ENCODE assay signal across 17 mouse cellular contexts in genomic region chr10:43093440-43093839, GRCm38 (mm10).
DNase-seq lines count a peak whose midpoint lies in the region; ATAC-seq and TF ChIP-seq lines count a peak whose summit lies in the region.
"Had no signal": no experiment of that assay in that cellular context is flagged by ENCODE, and none has a peak within 500 bp of the region (broad histone marks: within the 10 kb centered on the region; RNA-seq: fewer than 3 reads in every experiment).

No protein-coding gene starts in this region.

- ATAC-seq in hindbrain, embryonic 13.5 days (ENCODE audit: low FRiP score) = no peak
- ATAC-seq in hindbrain, embryonic 14.5 days (ENCODE audit: low FRiP score) = no peak

- no peaks in the 10 kb centered on the region for H3K9me3 ChIP-seq in hindbrain, embryonic 13.5 days
- no peaks in the 10 kb centered on the region for H3K9me3 ChIP-seq in hindbrain, embryonic 14.5 days (ENCODE audit: control insufficient read depth, low read length)
- H3K9me3 ChIP-seq: limb, embryonic 13.5 days; liver, embryonic 15.5 days had no signal

- no peak for DNase-seq in hindbrain, embryonic 14.5 days (ENCODE audit: low spot score)
- DNase-seq in left cerebral cortex, adult 2 months (ENCODE audit: extremely low spot score in 1 of 2, low spot score in 2 of 2) = no peak
- no peak for DNase-seq in left cerebral cortex, postnatal 4 days
- peak; percentile 22 for DNase-seq in ZHBTc4 (ENCODE audit: low read depth, low spot score)
- peak; percentile 39 to 68 for DNase-seq in left cerebral cortex, postnatal 36 days (ENCODE audit: low spot score in 2 of 2)
- no peak for DNase-seq in thymus, adult 18-20 months
- DNase-seq in ovary, postnatal 10 days (ENCODE audit: low spot score) = no peak
- DNase-seq: cerebellum, adult 11 months; gastrocnemius, adult 2 months; heart, postnatal 10 days; kidney, adult 8-10 months; lung, postnatal 14 days; thymus, postnatal 36 days had no signal

- H3K9ac ChIP-seq in hindbrain, embryonic 13.5 days = no peak overlapping the region
- no peak overlapping the region for H3K9ac ChIP-seq in hindbrain, embryonic 14.5 days
- H3K9ac ChIP-seq: limb, embryonic 13.5 days; liver, embryonic 15.5 days had no signal

- 85% methylated on average over 10 of the region's 10 CpGs for WGBS in hindbrain, embryonic 13.5 days
- WGBS in hindbrain, embryonic 14.5 days = 80% methylated on average over 10 of the region's 10 CpGs

- peaks cover 69% of the 10 kb centered on the region for H3K4me1 ChIP-seq in hindbrain, embryonic 13.5 days (replicated peaks)
- H3K4me1 ChIP-seq in hindbrain, embryonic 14.5 days (replicated peaks; ENCODE audit: control insufficient read depth, insufficient read depth, low read length) = peaks cover 55% of the 10 kb centered on the region
- H3K4me1 ChIP-seq: liver, embryonic 15.5 days had no signal

- peak overlapping the region; percentile 55; the same call in 1 of the 2 replicates for H3K27ac ChIP-seq in hindbrain, embryonic 13.5 days
- no peak overlapping the region for H3K27ac ChIP-seq in hindbrain, embryonic 14.5 days
- peak overlapping the region; percentile 26; the same call in 1 of the 2 replicates for H3K27ac ChIP-seq in left cerebral cortex, adult 2 months
- H3K27ac ChIP-seq: gastrocnemius, adult 2 months; limb, embryonic 13.5 days; liver, embryonic 15.5 days; stomach, postnatal 0 days had no signal

- TF ChIP-seq CTCF in left cerebral cortex, adult 2 months (IDR thresholded peaks at IDR 0.05) = peak; percentile 26

- peaks cover 11% of the 10 kb centered on the region for H3K36me3 ChIP-seq in hindbrain, embryonic 13.5 days
- peaks cover 6% of the 10 kb centered on the region; the same call in 1 of the 2 replicates for H3K36me3 ChIP-seq in hindbrain, embryonic 14.5 days (replicated peaks; ENCODE audit: control insufficient read depth, insufficient read depth)
- H3K36me3 ChIP-seq: liver, embryonic 15.5 days had no signal

- no peak overlapping the region for H3K4me2 ChIP-seq in hindbrain, embryonic 13.5 days
- H3K4me2 ChIP-seq in hindbrain, embryonic 14.5 days (replicated peaks) = no peak overlapping the region
- H3K4me2 ChIP-seq: limb, embryonic 13.5 days; liver, embryonic 15.5 days had no signal

- intact Hi-C loops in left cerebral cortex, adult 2 months (cut with DNase I) = loop anchor here (2.0 kb wide), 1 partner anchor 17 kb away; no protein-coding TSS in a partner anchor
- intact Hi-C loops in left cerebral cortex, postnatal 4 days (cut with DNase I) = no loop called here
- intact Hi-C loops in left cerebral cortex, postnatal 36 days (cut with DNase I) = no loop called here

- H3K27me3 ChIP-seq in hindbrain, embryonic 13.5 days = no peaks in the 10 kb centered on the region
- no peaks in the 10 kb centered on the region for H3K27me3 ChIP-seq in hindbrain, embryonic 14.5 days (ENCODE audit: control insufficient read depth, insufficient read depth, low read length)

- H3K4me3 ChIP-seq in hindbrain, embryonic 13.5 days = no peak overlapping the region
- no peak overlapping the region for H3K4me3 ChIP-seq in hindbrain, embryonic 14.5 days (replicated peaks; ENCODE audit: low read length)
- no peak overlapping the region for H3K4me3 ChIP-seq in left cerebral cortex, adult 2 months
- H3K4me3 ChIP-seq: gastrocnemius, adult 2 months; limb, embryonic 13.5 days; liver, embryonic 15.5 days had no signal

Comparison
In these comparisons a context has a peak if more than half of its experiments do, and no peak if none do; other contexts are left out.
1. DNase-seq: peak in ZHBTc4 (single experiment) and left cerebral cortex, postnatal 36 days (2 of 2); none in hindbrain, embryonic 14.5 days (single experiment), left cerebral cortex, adult 2 months (0 of 2), left cerebral cortex, postnatal 4 days (single experiment), thymus, adult 18-20 months (0 of 2) and ovary, postnatal 10 days (single experiment).